Mouse (Mus musculus) liver, adult 2 months (tissue): Measurements from ENCODE around the gene Bloc1s3.

Experiments
- CTCF ChIP-seq: fragments of 200-500 bp; IDR thresholded peaks from 2 replicates; pipeline ENCODE4 v1.5.1; 2011; ENCODE audit warnings: low read depth, low read length, control low read depth
- POLR2A ChIP-seq: fragments of 200-500 bp; IDR thresholded peaks from 2 replicates; pipeline ENCODE4 v1.6.1; 2011; ENCODE audit warnings: low read length, control low read depth; ENCODE audit not compliant: insufficient read depth; ENCODE audit errors: extremely low read depth

DNA sequence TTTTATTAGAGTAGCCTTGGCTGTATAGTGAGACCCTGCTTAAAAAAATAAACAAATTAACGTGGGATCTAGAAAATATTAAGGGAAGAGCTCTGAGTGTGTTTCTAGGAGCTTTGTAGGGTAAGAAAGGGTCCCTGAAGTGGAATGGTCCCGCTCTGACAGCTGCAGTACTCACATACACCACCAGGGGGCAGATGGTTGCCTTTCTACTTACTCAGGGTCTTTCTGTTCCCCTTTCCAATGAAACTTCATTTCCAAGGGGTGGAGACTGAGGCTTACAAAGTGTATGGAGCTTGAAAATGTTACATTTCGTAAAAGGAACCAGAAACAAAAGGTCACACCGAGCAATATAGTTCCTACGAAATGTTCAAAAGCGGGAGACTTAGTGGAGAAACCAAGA, 46.7 kb downstream of the Bloc1s3 start:
- TF ChIP-seq POLR2A (no peak), CTCF (peak; percentile 74)
